Mouse (Mus musculus) cerebellum, adult 11-12 months (tissue): ENCODE measurements around the gene Scnn1g.

Experiments used
- DNase-seq: peaks from one replicate; pipeline ENCODE4 v3.0.0; 2022

Gene Scnn1g

DNA sequence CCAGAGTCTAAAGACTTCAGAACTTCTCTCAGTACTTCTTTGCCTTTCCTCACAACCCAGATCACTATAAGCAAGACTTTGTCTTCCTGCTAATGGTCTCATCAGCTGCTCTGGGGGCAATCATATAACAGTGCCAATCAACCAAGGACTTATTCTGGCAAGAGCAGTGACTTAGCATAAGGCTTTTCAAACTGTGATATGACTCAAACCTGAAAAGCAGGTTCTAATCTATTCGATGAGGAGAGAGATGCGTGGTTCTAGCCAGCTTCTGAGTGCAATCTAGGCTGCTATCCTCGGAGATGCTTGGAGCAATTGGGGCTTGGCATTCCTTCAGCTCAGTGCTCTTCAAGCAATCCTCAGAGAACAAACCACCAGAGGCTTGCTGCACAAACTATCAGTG lies 44.7 kb downstream of the Scnn1g start:
- DNase-seq: no peak

DNA sequence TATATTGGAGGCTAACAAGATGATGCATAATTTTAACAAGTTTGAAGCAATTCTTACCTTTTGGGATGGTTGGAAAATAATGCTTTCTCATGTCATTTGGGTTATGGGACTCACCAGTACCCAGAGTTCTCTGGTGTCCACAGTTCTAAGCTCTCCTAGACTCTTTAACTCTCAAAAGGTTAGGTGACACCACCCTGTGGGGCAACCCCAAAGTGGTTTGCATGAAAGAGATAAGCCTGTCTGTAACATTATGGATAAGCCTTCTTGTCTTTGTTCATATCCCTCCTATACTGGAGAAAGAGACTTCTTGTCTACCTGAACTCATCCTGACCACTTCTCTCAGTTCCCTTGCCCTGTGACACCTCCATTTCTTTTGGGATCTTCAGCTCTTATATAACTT lies 45.1 kb downstream of the Scnn1g start:
- no peak for DNase-seq

GRCm38 (mm10) chr7:121782188-121782909 lies 48.1 kb downstream of the Scnn1g start:
- no peak for DNase-seq

- no peak for DNase-seq
These were observed 51.5 kb downstream of the Scnn1g start for GRCm38 (mm10) chr7:121785651-121786228.

DNA sequence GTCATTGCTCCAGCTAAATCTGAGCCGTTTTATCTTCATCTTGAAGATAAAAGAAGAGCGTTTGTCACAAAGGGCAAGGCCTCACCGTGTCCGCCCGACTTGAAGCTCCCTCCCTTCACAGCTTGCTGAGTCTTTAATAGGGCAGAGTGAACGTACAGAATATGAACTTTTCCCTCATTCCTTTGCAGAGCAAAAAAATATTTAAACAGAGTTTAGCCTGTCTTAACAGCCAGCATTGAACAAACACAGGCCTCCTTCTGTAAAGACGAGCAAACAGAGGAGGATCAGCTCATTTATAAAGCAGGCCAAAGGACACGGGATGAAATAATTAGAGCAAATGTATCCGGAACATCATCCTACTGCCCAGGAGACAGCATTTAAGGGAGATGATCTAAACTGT lies 63.5 kb downstream of the Scnn1g start:
- DNase-seq: no peak

- no peak for DNase-seq
These were observed 68.2 kb downstream of the Scnn1g start for GRCm38 (mm10) chr7:121802471-121802870.

GRCm38 (mm10) chr7:121803011-121803410 lies 68.7 kb downstream of the Scnn1g start:
- no peak for DNase-seq

GRCm38 (mm10) chr7:121805811-121806496 lies 71.7 kb downstream of the Scnn1g start:
- no peak for DNase-seq

DNA sequence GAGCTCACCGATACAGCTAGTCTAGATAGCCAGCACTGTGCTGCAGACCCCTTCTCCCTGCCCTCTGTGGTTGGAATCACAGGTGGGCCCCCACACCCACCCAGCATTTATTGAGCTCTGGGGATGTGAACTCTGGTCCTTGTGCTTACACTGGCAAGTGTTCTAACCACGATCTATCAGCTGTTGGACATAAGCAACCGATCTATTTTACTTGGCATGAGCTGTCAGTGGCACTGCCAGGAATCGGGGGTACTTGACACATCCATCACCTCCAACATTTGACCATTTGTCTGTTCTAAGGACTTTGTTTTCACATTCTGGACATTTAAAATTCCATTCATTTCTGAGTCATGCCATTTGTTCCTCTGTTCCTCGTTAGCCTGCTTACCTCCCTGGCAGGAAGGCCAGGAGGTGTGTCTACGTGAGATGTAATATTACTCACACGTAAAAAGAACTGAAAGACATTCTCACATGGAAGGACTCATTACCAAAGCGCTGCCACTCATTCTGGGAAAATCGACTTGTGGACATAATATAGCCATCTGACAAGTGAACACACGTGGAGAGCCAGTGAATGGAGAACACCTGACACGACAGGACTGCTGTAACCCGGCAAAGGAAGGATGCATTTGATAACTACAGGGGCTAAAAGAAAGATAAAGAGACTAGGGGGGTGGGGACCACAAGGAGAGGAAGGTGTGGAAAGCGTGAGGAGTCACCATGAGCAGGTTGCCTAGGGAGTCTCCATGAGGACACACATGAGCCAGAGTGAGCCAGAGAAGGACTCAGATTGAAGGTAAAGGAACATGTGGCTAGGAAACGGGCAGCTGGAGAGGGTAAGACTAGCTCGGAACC lies 73.7 kb downstream of the Scnn1g start:
- DNase-seq: no peak
